Mouse (Mus musculus) limb, embryonic 11.5 days (tissue): ENCODE measurements at regions not wholly inside any gene's neighbourhood (a gene's known extent, or its start where the extent isn't known, plus 50 kb on each side); places are given as distances from the start of the nearest gene placed in this dataset.

Experiments
- ATAC-seq: fragments of 200-750 bp; cut with Nextera tagmentation; 2 replicates; pipeline ENCODE4 v1.8.0; 2017; ENCODE audit warnings: low read depth; ENCODE audit not compliant: insufficient number of reproducible peaks, low FRiP score, low TSS enrichment
- DNase-seq: peaks from one replicate; pipeline ENCODE4 v3.0.0-alpha.2; 2015; ENCODE audit warnings: low spot score
- H3K27ac ChIP-seq: fragments of 300-500 bp; sonication (generic); replicated peaks from 2 replicates; pipeline ENCODE4 v1.5.1; 2014; ENCODE audit warnings: low read depth, mild to moderate bottlenecking, low read length
- H3K27me3 ChIP-seq: fragments of 300-500 bp; sonication (generic); 2 replicates; pipeline ENCODE4 v1.6.1; 2014; ENCODE audit warnings: mild to moderate bottlenecking, low read length, mixed read lengths; ENCODE audit not compliant: control insufficient read depth, insufficient read depth
- H3K36me3 ChIP-seq: fragments of 300-500 bp; sonication (generic); 2 replicates; pipeline ENCODE4 v1.6.1; 2014; ENCODE audit warnings: mild to moderate bottlenecking, low read length, moderate library complexity, mixed read lengths; ENCODE audit not compliant: control insufficient read depth, insufficient read depth
- H3K4me1 ChIP-seq: fragments of 300-500 bp; sonication (generic); 2 replicates; pipeline ENCODE4 v1.6.1; 2014; ENCODE audit warnings: low read length, mixed read lengths; ENCODE audit not compliant: control insufficient read depth, insufficient read depth
- H3K4me2 ChIP-seq: fragments of 300-500 bp; sonication (generic); 2 replicates; pipeline ENCODE4 v1.6.1; 2014; ENCODE audit warnings: low read depth, mild to moderate bottlenecking, moderate library complexity; ENCODE audit not compliant: severe bottlenecking
- H3K4me3 ChIP-seq: fragments of 300-500 bp; sonication (generic); 2 replicates; pipeline ENCODE4 v1.5.1; 2014; ENCODE audit warnings: low read depth, low read length
- H3K9ac ChIP-seq: fragments of 300-500 bp; sonication (generic); 2 replicates; pipeline ENCODE4 v1.6.1; 2014; ENCODE audit warnings: mild to moderate bottlenecking, low read length
- H3K9me3 ChIP-seq: fragments of 300-500 bp; sonication (generic); 2 replicates; pipeline ENCODE4 v1.6.1; 2016; ENCODE audit warnings: low read length; ENCODE audit not compliant: control insufficient read depth
- WGBS: fragments of 180-500 bp; shearing (Covaris S2); extraction: QIAGEN DNeasy Blood & Tissue Kit; methylation state at CpG from one replicate; pipeline ENCODE4 v1.1.7; 2014; 5-methylcytosine and 5-hydroxymethylcytosine counted together

DNA sequence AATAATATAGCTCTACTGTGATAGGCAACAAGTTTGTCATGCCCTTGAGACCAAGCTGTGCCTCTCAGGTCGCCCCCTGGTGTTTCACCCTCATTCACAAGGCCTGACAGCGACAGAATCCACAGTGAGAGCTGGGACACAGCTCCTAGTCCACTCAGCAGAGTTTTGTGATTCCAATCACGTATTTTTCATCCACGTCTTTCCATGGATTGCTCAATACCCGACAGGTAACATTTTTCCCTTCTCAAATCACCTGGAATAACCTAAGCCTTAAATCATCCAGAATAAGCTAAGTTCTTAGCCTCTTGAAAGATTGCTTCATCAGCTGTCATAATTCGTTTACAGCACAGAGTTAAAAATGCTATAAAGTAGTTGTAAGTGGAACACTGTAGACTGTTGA lies 211.3 kb downstream of the Ccdc91 start:
- 80% methylated on average over 6 of the region's 6 CpGs for WGBS
- ATAC-seq, result no peak
- H3K4me2 ChIP-seq, result no peak overlapping the region

DNA sequence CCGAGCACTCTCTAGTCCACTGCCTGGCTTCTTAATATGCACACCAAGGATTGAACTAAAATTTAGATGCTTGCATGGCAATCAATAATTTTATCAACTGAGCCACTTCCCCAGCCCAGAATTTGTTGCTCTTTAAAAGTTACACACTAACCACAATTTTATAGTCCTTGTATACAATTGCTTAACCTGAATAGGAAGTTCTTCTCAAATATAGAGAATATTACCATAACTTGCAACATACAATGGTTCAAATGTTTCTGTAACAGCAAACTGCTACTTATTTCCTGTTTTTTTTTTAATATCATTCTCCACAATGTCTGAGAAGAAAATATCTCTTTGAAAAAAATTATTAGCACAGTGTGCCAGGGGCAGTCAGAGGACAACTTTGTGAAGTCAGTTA lies 222.6 kb downstream of the Ccdc91 start:
- Histone ChIP-seq H3K4me2 (no peak overlapping the region), H3K4me3 (no peak overlapping the region), H3K4me1 (no peaks in the 10 kb centered on the region), H3K9ac (no peak overlapping the region), H3K27ac (no peak overlapping the region), H3K9me3 (no peaks in the 10 kb centered on the region), H3K36me3 (no peaks in the 10 kb centered on the region), H3K27me3 (no peaks in the 10 kb centered on the region)
- ATAC-seq, result no peak
- WGBS, result 89% methylated on average over 1 of the region's 1 CpGs
- no peak for DNase-seq

More for the DNA sequence above, 211.3 kb downstream of the Ccdc91 start:
- no peak for DNase-seq
- H3K9me3 ChIP-seq, result no peaks in the 10 kb centered on the region
- no peaks in the 10 kb centered on the region for H3K4me1 ChIP-seq
- no peaks in the 10 kb centered on the region for H3K36me3 ChIP-seq
- H3K4me3 ChIP-seq, result no peak overlapping the region
- no peak overlapping the region for H3K27ac ChIP-seq
- H3K9ac ChIP-seq, result no peak overlapping the region
- H3K27me3 ChIP-seq, result no peaks in the 10 kb centered on the region

DNA sequence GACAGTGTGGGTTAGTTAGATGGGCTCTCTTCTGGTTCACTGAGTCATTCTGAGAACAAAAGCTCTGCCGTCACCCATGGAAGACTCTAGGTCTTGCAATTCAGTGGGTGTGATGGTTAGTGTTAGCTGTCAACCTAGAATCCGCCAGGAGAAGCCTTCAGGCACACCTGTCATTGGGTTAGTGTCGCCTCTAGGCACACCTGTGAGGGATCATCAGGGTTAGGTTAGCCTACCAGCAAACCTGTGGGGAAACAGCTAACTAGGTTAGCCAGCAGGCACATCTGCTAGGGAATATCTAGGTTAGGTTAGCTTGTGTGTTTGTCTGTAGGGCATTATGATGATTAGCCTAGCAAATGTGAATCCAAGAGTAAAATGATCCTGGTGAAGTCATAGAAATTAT lies 223.8 kb downstream of the Ccdc91 start:
- WGBS, result 72% methylated on average over 3 of the region's 3 CpGs

DNA sequence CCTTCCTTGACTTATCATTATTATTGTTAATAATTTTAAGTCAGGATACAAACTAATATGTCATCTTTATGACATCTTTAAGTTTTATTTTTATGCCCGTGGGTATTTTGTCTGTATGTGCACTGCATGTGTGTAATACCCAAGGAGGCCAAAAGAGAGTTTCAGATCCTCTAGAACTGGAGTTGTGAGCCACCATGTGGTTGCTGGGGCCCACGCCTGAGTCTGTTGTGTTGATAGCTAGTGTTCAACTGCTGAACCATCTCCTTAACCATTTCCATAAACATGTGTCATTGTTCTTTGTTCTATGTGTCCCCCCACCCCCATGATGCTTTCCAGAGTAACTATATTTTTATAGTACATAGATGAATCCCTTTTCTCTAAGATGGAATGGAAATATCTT lies 225.0 kb downstream of the Ccdc91 start:
- Histone ChIP-seq H3K4me3 (no peak overlapping the region), H3K9me3 (no peaks in the 10 kb centered on the region), H3K9ac (no peak overlapping the region), H3K36me3 (no peaks in the 10 kb centered on the region), H3K4me2 (no peak overlapping the region), H3K4me1 (no peaks in the 10 kb centered on the region), H3K27ac (no peak overlapping the region), H3K27me3 (no peaks in the 10 kb centered on the region)
- 85% methylated on average over 2 of the region's 2 CpGs for WGBS
- DNase-seq (no peak), ATAC-seq (no peak)

More for the DNA sequence above, 223.8 kb downstream of the Ccdc91 start:
- H3K4me3 ChIP-seq, result no peak overlapping the region
- H3K4me1 ChIP-seq, result no peaks in the 10 kb centered on the region
- no peak overlapping the region for H3K27ac ChIP-seq
- ATAC-seq (no peak), DNase-seq (no peak)
- no peaks in the 10 kb centered on the region for H3K27me3 ChIP-seq
- H3K9ac ChIP-seq, result no peak overlapping the region
- H3K9me3 ChIP-seq, result no peaks in the 10 kb centered on the region
- no peak overlapping the region for H3K4me2 ChIP-seq
- no peaks in the 10 kb centered on the region for H3K36me3 ChIP-seq

DNA sequence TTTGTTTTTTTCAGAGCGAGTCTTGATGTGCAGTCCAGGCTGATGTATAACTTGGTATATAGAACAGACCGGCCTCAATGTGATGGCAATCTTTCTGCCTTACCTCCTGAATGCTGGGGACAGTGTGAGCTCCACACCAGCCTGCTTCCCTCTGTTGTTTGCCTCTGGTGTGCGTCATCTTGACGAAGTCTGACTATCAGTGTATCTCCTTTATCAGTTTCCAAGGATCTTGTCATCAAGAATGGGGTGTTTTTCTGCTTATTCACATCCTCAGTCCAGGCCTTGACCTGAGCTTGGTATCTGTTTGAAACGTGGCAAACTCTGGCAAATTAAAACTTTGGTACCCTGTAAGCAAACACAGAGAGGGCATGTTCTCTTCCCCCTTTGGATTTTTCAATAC lies 226.3 kb downstream of the Ccdc91 start:
- Histone ChIP-seq H3K27ac (no peak overlapping the region), H3K36me3 (no peaks in the 10 kb centered on the region), H3K4me3 (no peak overlapping the region), H3K27me3 (no peaks in the 10 kb centered on the region), H3K4me1 (no peaks in the 10 kb centered on the region), H3K9ac (no peak overlapping the region), H3K4me2 (no peak overlapping the region), H3K9me3 (no peaks in the 10 kb centered on the region)
- WGBS, result 78% methylated on average over 5 of the region's 5 CpGs
- DNase-seq (no peak), ATAC-seq (no peak)

DNA sequence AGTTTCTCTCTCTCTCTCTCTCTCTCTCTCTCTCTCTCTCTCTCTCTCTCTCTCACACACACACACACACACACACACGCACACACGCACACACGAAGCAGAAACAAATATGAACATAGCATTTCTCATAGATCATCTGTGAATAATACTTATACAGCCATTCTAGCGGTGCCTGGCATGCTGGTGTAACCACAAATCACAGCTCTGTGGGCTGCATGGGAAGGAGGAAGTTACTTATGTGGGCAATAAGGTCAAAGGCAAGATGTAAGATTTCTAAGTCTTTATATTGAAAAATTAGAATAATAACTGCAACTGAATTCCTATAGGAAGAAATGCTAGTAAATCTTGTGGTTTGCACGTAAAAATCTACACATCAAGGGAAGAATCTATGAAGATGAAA lies 228.7 kb downstream of the Ccdc91 start:
- ATAC-seq (no peak), DNase-seq (no peak)
- H3K9me3 ChIP-seq, result no peaks in the 10 kb centered on the region
- H3K36me3 ChIP-seq, result no peaks in the 10 kb centered on the region
- 81% methylated on average over 5 of the region's 5 CpGs for WGBS
- no peak overlapping the region for H3K27ac ChIP-seq
- H3K9ac ChIP-seq, result no peak overlapping the region
- H3K4me3 ChIP-seq, result no peak overlapping the region
- no peak overlapping the region for H3K4me2 ChIP-seq
- H3K27me3 ChIP-seq, result no peaks in the 10 kb centered on the region
- no peaks in the 10 kb centered on the region for H3K4me1 ChIP-seq

DNA sequence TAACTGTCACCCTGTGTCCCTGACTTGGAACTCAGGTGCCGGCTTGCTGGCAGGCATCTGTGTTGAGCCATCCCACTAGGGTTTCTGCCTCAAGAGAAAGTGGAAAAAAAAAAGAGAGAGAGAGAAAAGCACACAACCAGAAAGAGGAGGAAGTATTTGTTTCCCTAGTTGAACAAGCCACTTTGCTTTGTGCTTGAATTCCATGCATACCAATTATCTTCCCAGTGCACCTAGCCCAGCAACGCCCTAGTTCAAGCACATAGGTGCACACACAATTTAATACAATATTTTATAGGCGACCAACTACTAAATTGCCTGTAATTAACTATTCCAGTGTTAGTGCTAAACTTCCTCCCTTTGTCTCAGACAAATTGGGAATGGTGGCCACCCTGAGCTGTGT lies 230.3 kb downstream of the Ccdc91 start:
- no peaks in the 10 kb centered on the region for H3K4me1 ChIP-seq
- no peaks in the 10 kb centered on the region for H3K9me3 ChIP-seq
- H3K9ac ChIP-seq, result no peak overlapping the region
- DNase-seq, result no peak
- no peak overlapping the region for H3K4me2 ChIP-seq
- H3K27me3 ChIP-seq, result no peaks in the 10 kb centered on the region
- H3K4me3 ChIP-seq, result no peak overlapping the region
- no peak overlapping the region for H3K27ac ChIP-seq
- no peaks in the 10 kb centered on the region for H3K36me3 ChIP-seq
- WGBS, result 76% methylated on average over 3 of the region's 3 CpGs
- no peak for ATAC-seq

DNA sequence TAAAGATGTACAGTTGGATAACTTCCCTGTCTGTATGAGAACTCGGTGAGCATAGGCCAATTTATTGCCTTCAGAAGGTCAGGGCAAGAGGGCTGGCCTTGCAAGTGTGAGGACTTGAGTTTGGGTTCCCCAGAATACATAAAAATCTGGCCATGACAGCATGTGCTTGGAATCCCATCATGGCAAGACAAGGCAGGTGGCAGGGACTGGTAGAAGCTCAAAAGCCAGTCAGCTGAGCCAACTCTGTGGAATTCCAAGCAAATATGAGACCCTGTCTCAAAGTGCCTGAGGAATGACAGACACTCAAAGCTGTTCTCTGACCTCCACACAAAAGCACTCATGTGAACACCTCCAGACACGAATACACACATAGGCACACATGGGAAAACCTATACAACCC lies 231.1 kb downstream of the Ccdc91 start:
- 83% methylated on average over 2 of the region's 2 CpGs for WGBS
- Histone ChIP-seq H3K27ac (no peak overlapping the region), H3K27me3 (no peaks in the 10 kb centered on the region), H3K9ac (no peak overlapping the region), H3K36me3 (no peaks in the 10 kb centered on the region), H3K4me2 (no peak overlapping the region), H3K4me3 (no peak overlapping the region), H3K4me1 (no peaks in the 10 kb centered on the region), H3K9me3 (no peaks in the 10 kb centered on the region)
- ATAC-seq, result no peak
- no peak for DNase-seq

DNA sequence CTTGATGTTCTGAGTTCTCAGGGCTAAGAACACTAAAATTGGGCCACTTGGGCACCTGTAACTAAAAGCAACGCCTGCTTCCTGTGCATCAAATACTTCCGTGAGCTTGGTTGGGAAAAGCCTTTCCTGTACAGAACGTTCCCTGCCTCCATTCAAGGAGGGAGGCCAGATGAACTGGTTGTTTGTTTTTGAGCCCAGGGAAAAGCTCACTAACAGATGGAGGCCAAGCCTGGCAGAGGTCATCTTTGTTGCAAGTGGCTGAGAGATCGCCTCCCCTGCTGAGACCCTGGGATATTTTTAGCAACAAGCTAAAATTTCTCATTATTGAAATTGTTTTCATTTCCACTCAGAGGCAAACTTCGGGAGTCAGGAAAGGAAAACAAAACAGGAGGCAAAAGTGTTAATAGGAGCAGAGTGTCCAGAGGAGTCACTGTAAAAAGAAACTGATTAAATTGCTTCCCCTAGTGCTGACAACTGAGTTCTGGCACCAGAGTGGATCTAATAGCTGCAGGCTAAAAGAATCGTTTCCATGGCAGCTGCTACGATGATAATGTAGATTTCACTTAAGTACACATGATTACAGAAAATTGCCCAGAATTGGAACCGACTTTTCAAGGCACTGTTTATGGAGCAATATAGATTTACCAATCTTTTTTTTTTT lies 242.6 kb downstream of the Ccdc91 start:
- H3K9ac ChIP-seq, result no peak overlapping the region
- no peaks in the 10 kb centered on the region for H3K36me3 ChIP-seq
- H3K4me3 ChIP-seq, result no peak overlapping the region
- ATAC-seq (no peak), DNase-seq (no peak)
- H3K27me3 ChIP-seq, result no peaks in the 10 kb centered on the region
- H3K9me3 ChIP-seq, result no peaks in the 10 kb centered on the region
- H3K27ac ChIP-seq, result no peak overlapping the region
- H3K4me1 ChIP-seq, result 0 out of 2 replicates have a peak, but pooled peaks cover 2% of the 10 kb centered on the region
- no peak overlapping the region for H3K4me2 ChIP-seq
- 40% methylated on average over 8 of the region's 8 CpGs for WGBS
